Mouse (Mus musculus) megakaryocyte, embryonic 14.5 days (primary cell): Measurements from ENCODE around the gene St8sia1.

ENCODE experiments used
- FLI1 ChIP-seq: IDR thresholded peaks from 2 replicates; pipeline ENCODE4 v1.6.1; 2012; ENCODE audit warnings: low read length, inconsistent platforms, mixed read lengths
- GATA1 ChIP-seq: IDR thresholded peaks from 3 replicates; pipeline ENCODE4 v1.6.1; 2012; ENCODE audit warnings: mixed read lengths, low read length, inconsistent platforms, borderline replicate concordance

GRCm38 (mm10) chr6:143004801-143005200 is 40.5 kb upstream of the St8sia1 start:
- TF ChIP-seq GATA1 (no peak), FLI1 (no peak)
